Mouse (Mus musculus): Measurements from ENCODE around the gene Cd200.

GRCm38 (mm10) chr16:45378147-45378943, 30.5 kb downstream of the Cd200 start:
- no peak for TF ChIP-seq TAL1 (IDR thresholded peaks at IDR 0.05; ENCODE audit: low read length)
- TF ChIP-seq GATA1 (IDR thresholded peaks at IDR 0.05; ENCODE audit: low read length) = no peak
